Mouse (Mus musculus) CD8-positive naive resting alpha-beta T cell, adult 2 months (primary cell): ENCODE measurements at regions not wholly inside any gene's neighbourhood (a gene's known extent, or its start where the extent isn't known, plus 50 kb on each side); places are given as distances from the start of the nearest gene placed in this dataset.

ENCODE experiments used
- DNase-seq, 2 experiments: peaks; one replicate each; pipeline ENCODE4 v3.0.0; 2022; ENCODE audit warnings: low read depth in 2 of 2, low spot score in 2 of 2

GRCm38 (mm10) chr2:173453569-173454405 is 68.6 kb upstream of the 1700021F07Rik start:
- DNase-seq = peak; percentile 53 to 63

DNA sequence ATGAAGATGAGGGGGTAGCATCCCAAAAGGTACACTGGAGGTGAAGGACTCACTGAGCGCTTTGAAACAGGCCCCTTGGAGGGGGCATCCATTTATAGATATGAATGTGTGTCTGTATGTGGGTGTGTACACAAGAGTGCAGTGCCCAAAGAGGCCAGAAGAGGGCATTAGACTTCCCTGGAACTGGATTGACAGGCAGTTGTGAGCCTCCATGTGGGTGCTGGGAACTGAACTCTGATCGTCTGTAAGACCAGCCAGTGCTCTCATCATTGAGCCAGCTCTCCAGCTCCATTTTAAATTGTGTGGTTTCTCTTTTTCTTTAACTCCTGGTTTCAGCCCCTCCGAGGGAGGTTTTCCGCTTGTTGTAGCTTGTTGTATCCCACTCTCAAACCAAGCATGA is 67.6 kb upstream of the 1700021F07Rik start:
- no peak for DNase-seq

DNA sequence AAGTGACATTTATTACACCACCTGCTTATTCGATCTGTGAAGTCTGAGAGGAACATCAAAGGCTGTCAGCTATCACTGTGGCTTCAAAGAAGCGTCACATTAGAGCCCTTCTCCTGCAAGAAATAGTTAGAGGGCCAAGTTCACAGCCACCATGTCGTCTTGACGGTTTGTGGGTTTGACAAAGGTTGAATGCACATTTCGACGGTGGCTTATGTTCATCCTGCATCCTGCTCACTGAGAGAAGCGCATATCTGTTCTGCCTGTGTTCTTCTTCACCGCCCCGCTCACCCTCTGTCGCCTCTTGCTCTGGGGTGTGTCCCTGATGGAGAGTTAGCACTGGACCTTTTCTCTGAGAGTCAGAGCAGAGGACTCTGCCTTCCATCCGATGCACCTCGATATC is 67.2 kb upstream of the 1700021F07Rik start:
- DNase-seq = peak; percentile 58 to 63

DNA sequence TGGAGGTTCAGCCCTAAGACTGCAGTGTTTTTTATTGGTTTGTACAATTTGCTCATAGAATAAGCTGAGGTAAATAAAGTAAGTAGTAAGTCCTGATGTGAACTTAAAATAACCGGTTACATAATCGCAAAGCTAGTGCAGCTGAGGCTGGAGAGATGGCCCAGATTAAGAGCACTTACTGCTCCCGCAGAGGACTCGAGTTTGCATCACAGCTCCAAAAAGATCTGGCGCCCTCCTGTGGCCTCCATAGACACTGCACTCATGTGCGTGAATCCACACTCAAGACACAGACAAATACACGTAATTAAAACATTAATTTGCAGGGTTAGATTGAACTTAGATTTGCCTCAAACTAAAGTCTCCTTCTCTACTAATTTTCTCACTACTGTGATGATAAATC is 66.3 kb upstream of the 1700021F07Rik start:
- peak in 1 of 2 experiments; percentile 49 for DNase-seq

DNA sequence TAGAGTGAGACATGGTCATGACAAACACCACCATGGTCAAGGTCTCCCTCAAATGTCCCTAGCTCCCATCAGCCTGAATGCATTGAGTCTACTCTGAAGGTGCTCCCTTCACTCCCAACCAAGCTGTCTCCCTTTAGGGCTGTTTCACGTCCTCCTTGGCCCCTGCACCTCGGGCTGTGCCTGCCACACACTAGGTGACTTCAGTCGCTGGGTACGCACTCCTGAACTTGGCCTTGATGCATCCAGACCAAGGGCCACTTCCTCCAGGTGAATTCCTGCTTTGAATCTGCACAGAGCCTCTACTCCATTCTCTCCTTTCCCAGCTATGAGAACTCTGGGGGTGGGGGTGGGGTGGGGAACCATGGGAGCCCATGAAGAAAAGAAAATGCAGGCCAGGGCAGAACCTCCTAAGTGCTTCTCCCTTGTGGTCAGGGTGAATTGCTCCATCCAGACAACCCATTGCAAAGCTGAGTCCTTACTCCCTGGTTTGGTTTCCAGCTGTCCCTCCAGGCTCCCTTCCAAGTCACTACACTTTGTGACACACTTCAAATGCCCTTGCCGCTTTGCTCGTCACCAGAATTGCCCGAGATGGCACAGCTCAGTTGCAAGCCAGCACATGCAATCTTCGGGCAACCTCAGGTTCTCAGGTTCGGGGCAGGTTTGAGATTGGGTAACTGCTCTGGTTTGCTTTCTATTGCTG is 65.3 kb upstream of the 1700021F07Rik start:
- no peak for DNase-seq

DNA sequence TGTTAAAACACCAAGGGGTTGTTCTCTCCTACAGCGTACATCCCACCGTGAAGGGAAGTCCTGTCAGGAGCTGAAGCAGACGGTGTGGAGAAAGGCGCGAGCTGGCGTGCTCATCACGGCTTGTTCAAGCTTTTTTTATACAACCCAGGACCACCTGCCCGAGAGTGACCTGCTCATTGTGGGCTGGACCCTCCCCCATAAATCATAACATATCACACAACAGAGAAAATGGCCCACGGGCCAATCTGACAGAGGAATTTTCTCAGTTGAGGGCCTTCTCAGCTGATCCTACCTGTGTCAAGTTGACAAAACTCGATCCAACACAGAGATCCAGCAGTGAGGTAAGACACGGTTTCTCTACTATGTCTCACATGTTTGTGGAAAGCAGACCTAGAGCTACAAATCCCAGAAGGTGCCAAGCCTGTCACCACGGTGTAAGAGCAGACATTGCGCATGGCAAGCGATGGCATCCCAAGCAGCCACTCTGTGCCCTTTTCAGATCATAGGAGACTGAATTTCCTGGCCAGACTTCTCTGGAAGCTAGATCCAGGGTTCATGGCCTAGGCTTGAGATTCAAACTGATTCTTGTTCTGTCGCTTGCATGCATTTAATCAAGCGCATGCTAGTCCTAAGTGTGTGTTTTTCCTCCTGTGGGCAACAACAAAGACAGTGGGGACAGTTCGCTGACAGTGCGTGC is 64.6 kb upstream of the 1700021F07Rik start:
- no peak for DNase-seq

- no peak for DNase-seq
Measured at GRCm38 (mm10) chr2:173458861-173459260, 63.5 kb upstream of the 1700021F07Rik start.

GRCm38 (mm10) chr2:173463313-173463712 is 59.1 kb upstream of the 1700021F07Rik start:
- DNase-seq = no peak

GRCm38 (mm10) chr2:173464562-173464961 is 57.8 kb upstream of the 1700021F07Rik start:
- DNase-seq = no peak

- DNase-seq = no peak
Measured at GRCm38 (mm10) chr2:173465006-173465620, 57.3 kb upstream of the 1700021F07Rik start.

DNA sequence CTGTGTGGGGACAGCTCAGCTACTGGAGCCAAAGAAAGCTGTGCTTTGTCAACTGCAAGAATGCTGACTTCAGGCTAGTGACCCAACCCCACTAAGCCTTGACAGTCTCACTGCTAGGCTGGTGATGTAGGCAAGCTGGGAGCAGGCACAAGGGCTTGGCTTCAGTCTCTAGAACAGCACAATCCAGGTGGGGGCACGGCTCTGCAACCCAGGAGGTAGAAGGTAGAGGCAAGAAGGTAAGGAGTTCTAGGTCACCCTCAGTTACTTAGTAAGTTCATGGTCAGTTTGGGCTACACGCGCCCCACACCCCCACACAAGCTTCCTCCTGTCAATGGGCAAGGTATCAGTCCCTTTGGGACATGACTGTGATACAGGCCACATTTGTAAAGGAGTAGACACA is 54.2 kb upstream of the 1700021F07Rik start:
- DNase-seq = no peak

DNA sequence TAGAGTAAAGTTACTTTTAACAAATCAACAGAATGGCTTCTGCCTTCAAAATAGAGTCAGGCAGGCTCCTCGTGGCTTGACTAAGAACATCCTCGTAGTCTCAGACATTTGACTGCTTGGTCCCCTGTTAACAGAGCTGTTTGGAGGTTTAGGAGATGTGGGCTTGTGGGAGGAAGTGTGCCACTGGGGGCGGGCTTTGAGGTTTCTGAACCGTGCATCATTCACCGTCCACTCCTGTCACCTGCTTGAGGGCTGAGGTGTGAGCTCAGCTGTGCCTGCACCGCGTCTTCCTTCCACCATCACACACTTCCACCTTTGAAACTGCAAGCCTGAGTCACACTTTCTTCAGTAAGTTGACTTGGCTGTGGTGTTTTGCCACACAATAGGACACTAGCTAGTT is 52.6 kb upstream of the 1700021F07Rik start:
- peak; percentile 82 to 89 for DNase-seq
